Mouse (Mus musculus): Measurements from ENCODE around the gene Sema6d. TPM values are rescaled to one million over a fixed set of nuclear protein-coding genes. Genes with fewer than 3 reads are reported as not detected.

Sema6d gene
- polyA plus RNA-seq, 1 experiment from 2014 or later, result 16.0 TPM

GRCm38 (mm10) chr2:124429744-124430143 lies 340.0 kb downstream of the Sema6d start:
- ATAC-seq (ENCODE audit: insufficient number of reproducible peaks, insufficient read depth, low FRiP score, low read depth), result no peak
- H3K4me2 ChIP-seq (replicated peaks; ENCODE audit: low read depth, low read length), result no peak overlapping the region
- H3K4me3 ChIP-seq (ENCODE audit: low read depth, low read length), result no peak overlapping the region
- H3K36me3 ChIP-seq (ENCODE audit: control insufficient read depth, insufficient read depth, low read length), result no peaks in the 10 kb centered on the region
- 76% methylated on average over 5 of the region's 5 CpGs for WGBS
- no peak overlapping the region for H3K27ac ChIP-seq (ENCODE audit: low read length)
- no peaks in the 10 kb centered on the region for H3K9me3 ChIP-seq (ENCODE audit: control insufficient read depth, low read depth, low read length)
- no peaks in the 10 kb centered on the region for H3K27me3 ChIP-seq (ENCODE audit: control insufficient read depth, insufficient read depth, low read length)
- H3K4me1 ChIP-seq (ENCODE audit: control insufficient read depth, insufficient read depth, low read length), result no peaks in the 10 kb centered on the region
- no peak overlapping the region for H3K9ac ChIP-seq (replicated peaks; ENCODE audit: low read depth, low read length)

GRCm38 (mm10) chr2:124430708-124431107 lies 340.9 kb downstream of the Sema6d start:
- Histone ChIP-seq H3K36me3 (ENCODE audit: control insufficient read depth, insufficient read depth, low read length) (no peaks in the 10 kb centered on the region), H3K9me3 (ENCODE audit: control insufficient read depth, low read depth, low read length) (no peaks in the 10 kb centered on the region), H3K9ac (replicated peaks; ENCODE audit: low read depth, low read length) (no peak overlapping the region), H3K27me3 (ENCODE audit: control insufficient read depth, insufficient read depth, low read length) (no peaks in the 10 kb centered on the region), H3K27ac (ENCODE audit: low read length) (no peak overlapping the region), H3K4me3 (ENCODE audit: low read depth, low read length) (no peak overlapping the region), H3K4me1 (ENCODE audit: control insufficient read depth, insufficient read depth, low read length) (no peaks in the 10 kb centered on the region), H3K4me2 (replicated peaks; ENCODE audit: low read depth, low read length) (no peak overlapping the region)
- 92% methylated on average over 3 of the region's 3 CpGs for WGBS
- no peak for ATAC-seq (ENCODE audit: insufficient number of reproducible peaks, insufficient read depth, low FRiP score, low read depth)

- no peak for ATAC-seq (ENCODE audit: insufficient number of reproducible peaks, insufficient read depth, low FRiP score, low read depth)
- H3K4me3 ChIP-seq (ENCODE audit: low read depth, low read length), result no peak overlapping the region
- 60% methylated on average over 12 of the region's 12 CpGs for WGBS
- H3K27me3 ChIP-seq (ENCODE audit: control insufficient read depth, insufficient read depth, low read length), result no peaks in the 10 kb centered on the region
- no peaks in the 10 kb centered on the region for H3K9me3 ChIP-seq (ENCODE audit: control insufficient read depth, low read depth, low read length)
- H3K4me2 ChIP-seq (replicated peaks; ENCODE audit: low read depth, low read length), result no peak overlapping the region
- no peak overlapping the region for H3K27ac ChIP-seq (ENCODE audit: low read length)
- H3K4me1 ChIP-seq (ENCODE audit: control insufficient read depth, insufficient read depth, low read length), result no peaks in the 10 kb centered on the region
- no peak overlapping the region for H3K9ac ChIP-seq (replicated peaks; ENCODE audit: low read depth, low read length)
- no peaks in the 10 kb centered on the region for H3K36me3 ChIP-seq (ENCODE audit: control insufficient read depth, insufficient read depth, low read length)
Measured at GRCm38 (mm10) chr2:124435382-124436002, 345.7 kb downstream of the Sema6d start.

GRCm38 (mm10) chr2:124436704-124437103 lies 346.9 kb downstream of the Sema6d start:
- Histone ChIP-seq H3K9me3 (ENCODE audit: control insufficient read depth, low read depth, low read length) (no peaks in the 10 kb centered on the region), H3K4me3 (ENCODE audit: low read depth, low read length) (no peak overlapping the region), H3K4me2 (replicated peaks; ENCODE audit: low read depth, low read length) (no peak overlapping the region), H3K27ac (ENCODE audit: low read length) (no peak overlapping the region), H3K9ac (replicated peaks; ENCODE audit: low read depth, low read length) (no peak overlapping the region), H3K4me1 (ENCODE audit: control insufficient read depth, insufficient read depth, low read length) (no peaks in the 10 kb centered on the region), H3K36me3 (ENCODE audit: control insufficient read depth, insufficient read depth, low read length) (no peaks in the 10 kb centered on the region), H3K27me3 (ENCODE audit: control insufficient read depth, insufficient read depth, low read length) (no peaks in the 10 kb centered on the region)
- WGBS, result 60% methylated on average over 8 of the region's 8 CpGs
- ATAC-seq (ENCODE audit: insufficient number of reproducible peaks, insufficient read depth, low FRiP score, low read depth), result no peak

- H3K9me3 ChIP-seq (ENCODE audit: control insufficient read depth, low read depth, low read length), result no peaks in the 10 kb centered on the region
- H3K9ac ChIP-seq (replicated peaks; ENCODE audit: low read depth, low read length), result no peak overlapping the region
- no peak overlapping the region for H3K27ac ChIP-seq (ENCODE audit: low read length)
- H3K36me3 ChIP-seq (ENCODE audit: control insufficient read depth, insufficient read depth, low read length), result no peaks in the 10 kb centered on the region
- ATAC-seq (ENCODE audit: insufficient number of reproducible peaks, insufficient read depth, low FRiP score, low read depth), result no peak
- no peaks in the 10 kb centered on the region for H3K27me3 ChIP-seq (ENCODE audit: control insufficient read depth, insufficient read depth, low read length)
- whole genome bisulfite sequencing, result 92% methylated on average over 2 of the region's 2 CpGs
- H3K4me3 ChIP-seq (ENCODE audit: low read depth, low read length), result no peak overlapping the region
- no peaks in the 10 kb centered on the region for H3K4me1 ChIP-seq (ENCODE audit: control insufficient read depth, insufficient read depth, low read length)
- H3K4me2 ChIP-seq (replicated peaks; ENCODE audit: low read depth, low read length), result no peak overlapping the region
Measured at GRCm38 (mm10) chr2:124444199-124444598, 354.4 kb downstream of the Sema6d start.

- no peaks in the 10 kb centered on the region for H3K36me3 ChIP-seq (ENCODE audit: control insufficient read depth, insufficient read depth, low read length)
- H3K9me3 ChIP-seq (ENCODE audit: control insufficient read depth, low read depth, low read length), result no peaks in the 10 kb centered on the region
- H3K4me1 ChIP-seq (ENCODE audit: control insufficient read depth, insufficient read depth, low read length), result 0 out of 2 replicates have a peak, but pooled peaks cover 2% of the 10 kb centered on the region
- no peak overlapping the region for H3K4me3 ChIP-seq (ENCODE audit: low read depth, low read length)
- H3K27ac ChIP-seq (ENCODE audit: low read length), result no peak overlapping the region
- H3K27me3 ChIP-seq (ENCODE audit: control insufficient read depth, insufficient read depth, low read length), result no peaks in the 10 kb centered on the region
- H3K9ac ChIP-seq (replicated peaks; ENCODE audit: low read depth, low read length), result no peak overlapping the region
- ATAC-seq (ENCODE audit: insufficient number of reproducible peaks, insufficient read depth, low FRiP score, low read depth), result no peak
- WGBS, result 65% methylated on average over 2 of the region's 2 CpGs
- H3K4me2 ChIP-seq (replicated peaks; ENCODE audit: low read depth, low read length), result no peak overlapping the region
Measured at GRCm38 (mm10) chr2:124455881-124456280, 366.1 kb downstream of the Sema6d start.

- 94% methylated on average over 4 of the region's 4 CpGs for WGBS
- H3K4me3 ChIP-seq (ENCODE audit: low read depth, low read length), result no peak overlapping the region
- no peak overlapping the region for H3K4me2 ChIP-seq (replicated peaks; ENCODE audit: low read depth, low read length)
- no peaks in the 10 kb centered on the region for H3K27me3 ChIP-seq (ENCODE audit: control insufficient read depth, insufficient read depth, low read length)
- H3K4me1 ChIP-seq (ENCODE audit: control insufficient read depth, insufficient read depth, low read length), result peaks cover 7% of the 10 kb centered on the region; the same call in 1 of the 2 replicates
- H3K27ac ChIP-seq (ENCODE audit: low read length), result no peak overlapping the region
- H3K9me3 ChIP-seq (ENCODE audit: control insufficient read depth, low read depth, low read length), result no peaks in the 10 kb centered on the region
- no peak for ATAC-seq (ENCODE audit: insufficient number of reproducible peaks, insufficient read depth, low FRiP score, low read depth)
- no peak overlapping the region for H3K9ac ChIP-seq (replicated peaks; ENCODE audit: low read depth, low read length)
- no peaks in the 10 kb centered on the region for H3K36me3 ChIP-seq (ENCODE audit: control insufficient read depth, insufficient read depth, low read length)
Measured at GRCm38 (mm10) chr2:124456999-124457398, 367.2 kb downstream of the Sema6d start.

- no peaks in the 10 kb centered on the region for H3K27me3 ChIP-seq (ENCODE audit: control insufficient read depth, insufficient read depth, low read length)
- no peak for ATAC-seq (ENCODE audit: insufficient number of reproducible peaks, insufficient read depth, low FRiP score, low read depth)
Measured at GRCm38 (mm10) chr2:124458028-124458427, 368.3 kb downstream of the Sema6d start.

GRCm38 (mm10) chr2:124460956-124461355 lies 371.2 kb downstream of the Sema6d start:
- 0 out of 2 replicates have a peak, but pooled peaks have one; percentile 33 for ATAC-seq (ENCODE audit: insufficient number of reproducible peaks, insufficient read depth, low FRiP score, low read depth)
- Histone ChIP-seq H3K4me1 (ENCODE audit: control insufficient read depth, insufficient read depth, low read length) (peaks cover 7% of the 10 kb centered on the region; the same call in 1 of the 2 replicates), H3K36me3 (ENCODE audit: control insufficient read depth, insufficient read depth, low read length) (no peaks in the 10 kb centered on the region), H3K27me3 (ENCODE audit: control insufficient read depth, insufficient read depth, low read length) (no peaks in the 10 kb centered on the region), H3K4me3 (ENCODE audit: low read depth, low read length) (no peak overlapping the region), H3K9me3 (ENCODE audit: control insufficient read depth, low read depth, low read length) (no peaks in the 10 kb centered on the region), H3K27ac (ENCODE audit: low read length) (0 out of 2 replicates have a peak overlapping the region, but pooled peaks have one; percentile 15), H3K9ac (replicated peaks; ENCODE audit: low read depth, low read length) (no peak overlapping the region), H3K4me2 (replicated peaks; ENCODE audit: low read depth, low read length) (no peak overlapping the region)
- WGBS, result 28% methylated on average over 2 of the region's 2 CpGs

More at GRCm38 (mm10) chr2:124458028-124458427, 368.3 kb downstream of the Sema6d start:
- H3K9ac ChIP-seq (replicated peaks; ENCODE audit: low read depth, low read length), result no peak overlapping the region
- WGBS, result 83% methylated on average over 2 of the region's 2 CpGs
- H3K36me3 ChIP-seq (ENCODE audit: control insufficient read depth, insufficient read depth, low read length), result no peaks in the 10 kb centered on the region
- H3K4me2 ChIP-seq (replicated peaks; ENCODE audit: low read depth, low read length), result no peak overlapping the region
- no peak overlapping the region for H3K4me3 ChIP-seq (ENCODE audit: low read depth, low read length)
- no peaks in the 10 kb centered on the region for H3K9me3 ChIP-seq (ENCODE audit: control insufficient read depth, low read depth, low read length)
- no peak overlapping the region for H3K27ac ChIP-seq (ENCODE audit: low read length)
- H3K4me1 ChIP-seq (ENCODE audit: control insufficient read depth, insufficient read depth, low read length), result peaks cover 7% of the 10 kb centered on the region; the same call in 1 of the 2 replicates
